Mouse (Mus musculus) limb, embryonic 11.5 days (tissue): ENCODE data around the gene Trim9. TPM values are rescaled to one million over a fixed set of nuclear protein-coding genes. Genes with fewer than 3 reads are reported as not detected.

Experiments used
- ATAC-seq: fragments of 200-750 bp; cut with Nextera tagmentation; 2 replicates; pipeline ENCODE4 v1.8.0; 2017; ENCODE audit warnings: low read depth; ENCODE audit not compliant: insufficient number of reproducible peaks, low FRiP score, low TSS enrichment
- DNase-seq: peaks from one replicate; pipeline ENCODE4 v3.0.0-alpha.2; 2015; ENCODE audit warnings: low spot score
- H3K27ac ChIP-seq: fragments of 300-500 bp; sonication (generic); replicated peaks from 2 replicates; pipeline ENCODE4 v1.5.1; 2014; ENCODE audit warnings: low read depth, mild to moderate bottlenecking, low read length
- H3K27me3 ChIP-seq: fragments of 300-500 bp; sonication (generic); 2 replicates; pipeline ENCODE4 v1.6.1; 2014; ENCODE audit warnings: mild to moderate bottlenecking, low read length, mixed read lengths; ENCODE audit not compliant: control insufficient read depth, insufficient read depth
- H3K36me3 ChIP-seq: fragments of 300-500 bp; sonication (generic); 2 replicates; pipeline ENCODE4 v1.6.1; 2014; ENCODE audit warnings: mild to moderate bottlenecking, low read length, moderate library complexity, mixed read lengths; ENCODE audit not compliant: control insufficient read depth, insufficient read depth
- H3K4me1 ChIP-seq: fragments of 300-500 bp; sonication (generic); 2 replicates; pipeline ENCODE4 v1.6.1; 2014; ENCODE audit warnings: low read length, mixed read lengths; ENCODE audit not compliant: control insufficient read depth, insufficient read depth
- H3K4me2 ChIP-seq: fragments of 300-500 bp; sonication (generic); 2 replicates; pipeline ENCODE4 v1.6.1; 2014; ENCODE audit warnings: low read depth, mild to moderate bottlenecking, moderate library complexity; ENCODE audit not compliant: severe bottlenecking
- H3K4me3 ChIP-seq: fragments of 300-500 bp; sonication (generic); 2 replicates; pipeline ENCODE4 v1.5.1; 2014; ENCODE audit warnings: low read depth, low read length
- H3K9ac ChIP-seq: fragments of 300-500 bp; sonication (generic); 2 replicates; pipeline ENCODE4 v1.6.1; 2014; ENCODE audit warnings: mild to moderate bottlenecking, low read length
- H3K9me3 ChIP-seq: fragments of 300-500 bp; sonication (generic); 2 replicates; pipeline ENCODE4 v1.6.1; 2016; ENCODE audit warnings: low read length; ENCODE audit not compliant: control insufficient read depth
- WGBS: fragments of 180-500 bp; shearing (Covaris S2); extraction: QIAGEN DNeasy Blood & Tissue Kit; methylation state at CpG from one replicate; pipeline ENCODE4 v1.1.7; 2014; 5-methylcytosine and 5-hydroxymethylcytosine counted together
- polyA plus RNA-seq: library from polyadenylated mRNA; unstranded; fragments of >200 nt; fragmentation: Nextera tagmentation; extraction: Ambion mirVana; gene quantifications from 2 replicates; pipeline ENCODE4 v1.2.1, GENCODE M21; 2014

The Trim9 gene
- polyA plus RNA-seq, 1 experiment from 2014 or later = 0.40 TPM

DNA sequence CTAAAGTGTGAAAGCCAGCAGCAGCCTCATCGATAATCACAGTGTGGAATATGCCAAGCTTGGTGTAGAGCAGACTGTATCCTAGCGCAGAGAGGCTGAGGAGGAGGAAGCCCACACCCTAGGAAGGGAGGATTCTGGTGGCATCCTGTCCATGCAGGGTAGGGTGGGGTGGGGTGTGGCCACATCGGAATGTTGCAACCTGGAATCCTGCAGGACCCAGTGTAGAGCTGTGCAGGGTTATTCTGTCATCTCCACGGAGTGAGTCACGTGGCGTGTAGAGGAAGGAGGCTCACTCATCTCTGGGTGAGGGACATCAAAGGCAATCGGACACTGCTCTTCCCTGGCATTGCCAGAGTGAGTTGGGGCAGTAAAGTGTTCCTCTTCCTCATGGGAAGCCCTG lies 62.4 kb downstream of the Trim9 start:
- Histone ChIP-seq H3K9me3 (no peaks in the 10 kb centered on the region), H3K27ac (no peak overlapping the region), H3K4me2 (no peak overlapping the region), H3K9ac (no peak overlapping the region), H3K27me3 (no peaks in the 10 kb centered on the region), H3K4me1 (no peaks in the 10 kb centered on the region), H3K4me3 (no peak overlapping the region), H3K36me3 (no peaks in the 10 kb centered on the region)
- 83% methylated on average over 7 of the region's 7 CpGs for WGBS
- DNase-seq (no peak), ATAC-seq (no peak)

- Histone ChIP-seq H3K36me3 (no peaks in the 10 kb centered on the region), H3K27me3 (no peaks in the 10 kb centered on the region), H3K9me3 (no peaks in the 10 kb centered on the region), H3K9ac (no peak overlapping the region), H3K4me1 (no peaks in the 10 kb centered on the region), H3K27ac (no peak overlapping the region), H3K4me3 (no peak overlapping the region), H3K4me2 (no peak overlapping the region)
- DNase-seq (no peak), ATAC-seq (no peak)
- 75% methylated on average over 10 of the region's 10 CpGs for WGBS
These were observed 64.2 kb downstream of the Trim9 start for GRCm38 (mm10) chr12:70283116-70283731.

DNA sequence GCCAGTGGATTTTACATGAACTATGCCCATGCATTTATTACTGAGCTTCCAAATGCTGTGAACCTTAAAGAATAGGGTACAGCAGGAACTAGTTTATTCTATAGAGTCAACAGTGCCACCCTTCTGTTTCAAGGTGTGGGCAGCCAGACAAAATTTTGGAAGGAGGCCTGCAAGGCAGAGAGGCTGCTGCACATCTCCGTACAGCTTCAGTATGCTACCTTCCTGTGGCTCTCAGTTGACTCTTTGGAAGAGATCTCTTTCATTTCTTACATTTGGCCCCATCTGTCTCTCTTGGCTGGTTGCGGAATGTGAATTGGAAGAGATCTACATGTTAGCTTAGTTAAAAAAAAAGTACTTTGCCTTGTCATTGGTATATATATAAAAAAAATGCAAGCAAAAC lies 66.5 kb downstream of the Trim9 start:
- H3K36me3 ChIP-seq = no peaks in the 10 kb centered on the region
- H3K4me3 ChIP-seq = no peak overlapping the region
- H3K27me3 ChIP-seq = no peaks in the 10 kb centered on the region
- no peaks in the 10 kb centered on the region for H3K9me3 ChIP-seq
- WGBS = 89% methylated on average over 2 of the region's 2 CpGs
- ATAC-seq = no peak
- no peak overlapping the region for H3K27ac ChIP-seq
- no peaks in the 10 kb centered on the region for H3K4me1 ChIP-seq
- DNase-seq = no peak
- H3K9ac ChIP-seq = no peak overlapping the region
- no peak overlapping the region for H3K4me2 ChIP-seq

GRCm38 (mm10) chr12:70280381-70280780 lies 67.0 kb downstream of the Trim9 start:
- H3K27ac ChIP-seq = no peak overlapping the region
- no peaks in the 10 kb centered on the region for H3K9me3 ChIP-seq
- DNase-seq = no peak
- no peak overlapping the region for H3K9ac ChIP-seq
- no peak for ATAC-seq
- H3K4me1 ChIP-seq = no peaks in the 10 kb centered on the region
- no peaks in the 10 kb centered on the region for H3K27me3 ChIP-seq
- no peak overlapping the region for H3K4me2 ChIP-seq
- no peaks in the 10 kb centered on the region for H3K36me3 ChIP-seq
- WGBS = 85% methylated on average over 10 of the region's 10 CpGs
- no peak overlapping the region for H3K4me3 ChIP-seq

GRCm38 (mm10) chr12:70277071-70277939 lies 70.1 kb downstream of the Trim9 start:
- no peak overlapping the region for H3K27ac ChIP-seq
- no peaks in the 10 kb centered on the region for H3K27me3 ChIP-seq
- no peak overlapping the region for H3K4me3 ChIP-seq
- H3K9ac ChIP-seq = no peak overlapping the region
- H3K36me3 ChIP-seq = no peaks in the 10 kb centered on the region
- no peak for ATAC-seq
- H3K9me3 ChIP-seq = no peaks in the 10 kb centered on the region
- DNase-seq = no peak
- WGBS = 71% methylated on average over 12 of the region's 12 CpGs
- no peak overlapping the region for H3K4me2 ChIP-seq
- no peaks in the 10 kb centered on the region for H3K4me1 ChIP-seq

DNA sequence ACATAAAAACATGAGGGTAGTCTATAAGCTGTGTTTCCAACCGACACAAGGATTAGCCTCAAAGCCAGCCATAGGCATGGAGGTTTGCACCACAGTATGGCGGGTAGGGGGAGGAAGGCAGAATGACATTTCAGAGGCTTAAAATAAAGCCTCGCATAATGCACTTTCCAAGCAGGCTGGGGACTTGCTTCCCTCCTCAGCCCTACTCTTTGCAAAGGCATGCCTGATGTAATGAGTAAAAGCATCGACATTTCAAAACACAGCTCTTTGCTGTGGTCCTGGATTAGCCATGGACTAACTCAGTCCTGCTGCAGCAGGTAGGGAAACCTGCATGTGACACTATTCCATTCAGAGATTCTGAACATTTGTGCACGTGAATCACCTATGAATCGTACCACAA lies 77.7 kb downstream of the Trim9 start:
- H3K4me1 ChIP-seq = no peaks in the 10 kb centered on the region; the same call in 1 of the 2 replicates
- 87% methylated on average over 6 of the region's 6 CpGs for WGBS
- no peak overlapping the region for H3K27ac ChIP-seq
- H3K4me2 ChIP-seq = no peak overlapping the region
- no peaks in the 10 kb centered on the region for H3K36me3 ChIP-seq
- H3K27me3 ChIP-seq = no peaks in the 10 kb centered on the region
- H3K9ac ChIP-seq = no peak overlapping the region
- no peak for ATAC-seq
- no peak overlapping the region for H3K4me3 ChIP-seq
- H3K9me3 ChIP-seq = no peaks in the 10 kb centered on the region
- DNase-seq = no peak

- no peak overlapping the region for H3K9ac ChIP-seq
- no peaks in the 10 kb centered on the region for H3K27me3 ChIP-seq
- 89% methylated on average over 9 of the region's 9 CpGs for WGBS
- H3K27ac ChIP-seq = no peak overlapping the region
- no peaks in the 10 kb centered on the region for H3K36me3 ChIP-seq
- H3K9me3 ChIP-seq = no peaks in the 10 kb centered on the region
- no peak overlapping the region for H3K4me3 ChIP-seq
- no peak overlapping the region for H3K4me2 ChIP-seq
- H3K4me1 ChIP-seq = no peaks in the 10 kb centered on the region; the same call in 1 of the 2 replicates
- no peak for DNase-seq
- no peak for ATAC-seq
These were observed 80.1 kb downstream of the Trim9 start for GRCm38 (mm10) chr12:70267314-70267713.

DNA sequence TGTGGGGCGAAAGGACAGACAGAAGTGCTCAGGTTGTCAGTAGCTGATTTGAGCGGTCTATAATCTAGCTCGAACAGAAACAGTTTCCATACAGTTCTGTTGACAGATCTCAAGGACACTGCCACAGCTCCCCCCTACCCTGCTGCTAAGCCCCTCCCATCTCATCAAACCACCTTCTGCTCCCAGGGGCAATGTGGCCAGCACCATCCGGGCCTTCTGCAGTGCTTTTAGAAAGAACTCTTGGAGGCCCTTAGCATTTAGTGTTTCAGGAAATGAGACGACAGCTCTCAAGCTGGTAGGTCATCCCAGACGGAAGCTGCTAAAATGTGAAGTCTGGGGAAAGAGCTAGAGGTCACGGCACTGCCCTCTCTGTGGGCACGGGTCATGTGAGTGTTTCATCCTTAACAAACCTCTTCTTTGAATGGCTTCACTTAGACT lies 80.9 kb downstream of the Trim9 start:
- DNase-seq (no peak), ATAC-seq (no peak)
- 36% methylated on average over 8 of the region's 8 CpGs for WGBS
- Histone ChIP-seq H3K4me1 (no peaks in the 10 kb centered on the region; the same call in 1 of the 2 replicates), H3K9ac (no peak overlapping the region), H3K4me3 (no peak overlapping the region), H3K4me2 (no peak overlapping the region), H3K27me3 (no peaks in the 10 kb centered on the region), H3K9me3 (no peaks in the 10 kb centered on the region), H3K27ac (no peak overlapping the region), H3K36me3 (no peaks in the 10 kb centered on the region)
